Mouse (Mus musculus): Measurements from ENCODE around the gene Ttyh3.
"Not testable (repeated sequence)": the region's sequence is repeated elsewhere in the genome, so short reads cannot be mapped to it uniquely, and the experiment has no call there.

Gene Ttyh3

GRCm38 (mm10) chr5:140648519-140649100, at the start of gene Ttyh3:
Gene Ttyh3, minus strand, starts transcription at chr5:140649031.
- peak in 1 of 2 experiments; percentile 58 for DNase-seq (ENCODE audit: low spot score in 2 of 2)

- no peak for DNase-seq (ENCODE audit: low spot score in 2 of 2)
These were observed 47.2 kb upstream of the Ttyh3 start for GRCm38 (mm10) chr5:140695987-140696386.

DNA sequence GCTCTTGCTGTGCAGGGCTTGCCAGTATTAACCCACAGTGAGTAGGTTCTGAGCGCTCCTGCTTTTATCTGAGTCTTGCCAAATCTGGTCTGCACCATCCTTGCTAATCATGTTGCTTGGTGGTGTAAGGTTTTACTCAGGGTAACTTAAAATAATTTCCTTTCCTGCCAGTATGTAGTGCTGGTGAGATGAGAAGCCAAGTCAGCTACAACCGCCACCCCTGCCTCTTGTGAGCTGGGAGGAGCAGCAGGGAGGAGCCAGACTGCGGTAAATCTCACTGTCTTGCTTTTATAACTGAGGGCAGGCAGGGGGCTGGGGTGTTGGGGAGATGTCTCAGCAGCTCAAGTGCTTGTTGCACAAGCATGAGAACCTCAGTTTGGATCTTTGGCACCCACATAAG, 39.6 kb upstream of the Ttyh3 start:
- no peak for DNase-seq (ENCODE audit: low spot score in 2 of 2)

GRCm38 (mm10) chr5:140684343-140685148, 35.7 kb upstream of the Ttyh3 start:
- DNase-seq (ENCODE audit: low spot score in 2 of 2): peak in 1 of 2 experiments; percentile 49

GRCm38 (mm10) chr5:140682113-140682512, 33.3 kb upstream of the Ttyh3 start:
- DNase-seq (ENCODE audit: low spot score in 2 of 2): no peak

DNA sequence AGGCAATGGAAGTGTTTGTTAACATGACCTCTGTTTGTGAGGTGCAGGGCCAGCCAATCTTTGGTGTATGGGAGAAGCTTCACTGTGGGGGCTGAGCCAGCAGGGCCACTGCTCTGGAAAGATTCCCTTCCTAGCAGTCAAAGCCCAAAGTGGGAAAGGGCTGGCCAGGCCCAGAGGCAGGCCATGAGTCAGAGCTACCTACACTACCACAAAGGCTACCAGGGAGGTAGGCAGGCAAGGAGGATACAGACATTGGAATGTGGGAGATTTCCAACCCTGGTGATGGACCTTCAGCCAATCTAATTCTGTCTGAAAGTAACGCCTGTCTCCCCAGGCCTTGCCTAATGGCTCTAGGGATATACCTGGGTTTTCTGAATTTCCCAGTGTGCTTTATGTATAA, 32.1 kb upstream of the Ttyh3 start:
- no peak for DNase-seq (ENCODE audit: low spot score in 2 of 2)

DNA sequence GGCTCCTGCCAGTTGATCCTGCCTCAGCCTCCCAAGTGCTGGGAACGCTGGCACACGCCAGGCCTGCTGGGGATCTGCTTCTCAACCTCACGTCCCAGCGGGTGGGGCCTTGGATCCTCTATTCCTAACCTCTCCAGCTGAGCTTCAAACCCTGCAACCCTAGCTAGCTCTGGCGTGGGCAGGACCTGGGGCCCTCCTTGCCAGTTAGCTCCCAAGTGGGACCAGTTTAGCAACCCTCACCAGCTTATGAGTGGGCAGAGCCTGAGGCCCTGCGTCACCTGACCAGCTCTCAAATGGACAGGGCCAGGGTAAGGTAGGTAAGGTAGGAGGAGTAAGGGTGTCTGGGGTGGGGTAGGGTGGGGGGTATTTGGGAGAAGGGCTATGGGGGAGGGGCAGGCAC, 31.2 kb upstream of the Ttyh3 start:
- DNase-seq (ENCODE audit: low spot score in 2 of 2): no peak

GRCm38 (mm10) chr5:140677137-140677536, 28.3 kb upstream of the Ttyh3 start:
- no peak for DNase-seq (ENCODE audit: low spot score in 2 of 2)

DNA sequence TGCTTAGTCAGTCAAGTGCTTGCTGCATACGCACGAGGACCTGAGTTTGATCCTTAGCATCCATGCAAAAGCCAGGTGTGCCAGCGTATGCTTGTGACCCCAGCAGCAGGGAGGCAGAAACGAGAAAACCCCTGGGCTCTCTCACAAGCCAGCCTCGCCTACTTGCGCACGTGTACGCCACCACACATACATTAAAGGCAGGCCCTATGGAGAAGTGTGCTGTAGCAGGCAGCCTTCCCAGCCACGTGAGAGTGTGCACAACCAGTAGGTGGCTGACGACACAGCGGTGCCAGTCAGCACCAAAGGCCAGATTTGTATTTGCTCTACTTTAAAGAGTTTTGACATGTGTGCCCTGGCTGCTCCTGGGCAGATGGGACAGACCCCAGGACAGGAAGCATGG, 26.8 kb upstream of the Ttyh3 start:
- no peak for DNase-seq (ENCODE audit: low spot score in 2 of 2)

GRCm38 (mm10) chr5:140675079-140675478, 26.2 kb upstream of the Ttyh3 start:
- no peak for DNase-seq (ENCODE audit: low spot score in 2 of 2)

DNA sequence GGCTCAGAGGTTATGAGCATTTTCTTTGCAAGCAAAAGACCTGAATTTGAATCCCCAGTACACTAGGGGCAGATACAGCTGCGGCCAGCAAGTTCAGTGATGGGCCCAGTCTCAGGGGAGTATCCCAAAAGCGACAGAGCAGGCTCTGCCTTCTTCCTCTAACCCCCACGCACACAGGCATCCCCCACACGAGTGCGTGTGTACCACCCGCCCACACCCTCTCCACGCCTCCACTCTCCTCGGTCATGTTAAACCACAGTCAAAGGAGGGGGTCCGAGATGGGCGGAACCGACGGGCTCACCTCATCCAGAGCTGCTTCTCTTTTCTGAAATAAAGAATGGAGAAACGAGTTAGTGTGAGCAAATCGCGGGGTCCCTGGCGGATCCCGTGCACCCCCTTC, 25.2 kb upstream of the Ttyh3 start:
- DNase-seq (ENCODE audit: low spot score in 2 of 2): no peak

DNA sequence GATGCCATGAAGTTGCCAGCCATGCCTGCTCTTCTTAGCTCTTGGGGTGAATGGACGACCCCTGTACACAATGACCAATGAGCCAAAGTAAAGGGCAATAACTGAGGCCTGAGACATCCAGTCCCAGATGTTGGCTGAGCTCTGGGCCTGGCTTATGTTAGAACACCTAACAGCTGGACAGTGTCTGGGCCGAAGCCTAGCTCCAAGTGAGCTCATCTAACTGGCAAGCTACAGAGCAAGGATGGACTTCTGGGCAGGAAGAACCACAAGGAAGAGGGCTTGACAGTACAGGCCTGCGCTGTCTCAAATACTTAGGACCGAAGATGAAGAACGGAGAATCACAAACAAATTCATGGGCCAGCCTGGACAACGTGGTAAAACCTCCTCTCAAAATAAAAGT, 23.8 kb upstream of the Ttyh3 start:
- DNase-seq (ENCODE audit: low spot score in 2 of 2): not testable (repeated sequence)

- DNase-seq (ENCODE audit: low spot score in 2 of 2): no peak
These were observed 23.3 kb upstream of the Ttyh3 start for GRCm38 (mm10) chr5:140672115-140672514.

GRCm38 (mm10) chr5:140663621-140664180, 14.9 kb upstream of the Ttyh3 start:
- DNase-seq (ENCODE audit: low spot score in 2 of 2): peak; percentile 57 to 59

- peak in 1 of 2 experiments; percentile 78 for DNase-seq (ENCODE audit: low spot score in 2 of 2)
These were observed 14.1 kb upstream of the Ttyh3 start for GRCm38 (mm10) chr5:140662741-140663592.

DNA sequence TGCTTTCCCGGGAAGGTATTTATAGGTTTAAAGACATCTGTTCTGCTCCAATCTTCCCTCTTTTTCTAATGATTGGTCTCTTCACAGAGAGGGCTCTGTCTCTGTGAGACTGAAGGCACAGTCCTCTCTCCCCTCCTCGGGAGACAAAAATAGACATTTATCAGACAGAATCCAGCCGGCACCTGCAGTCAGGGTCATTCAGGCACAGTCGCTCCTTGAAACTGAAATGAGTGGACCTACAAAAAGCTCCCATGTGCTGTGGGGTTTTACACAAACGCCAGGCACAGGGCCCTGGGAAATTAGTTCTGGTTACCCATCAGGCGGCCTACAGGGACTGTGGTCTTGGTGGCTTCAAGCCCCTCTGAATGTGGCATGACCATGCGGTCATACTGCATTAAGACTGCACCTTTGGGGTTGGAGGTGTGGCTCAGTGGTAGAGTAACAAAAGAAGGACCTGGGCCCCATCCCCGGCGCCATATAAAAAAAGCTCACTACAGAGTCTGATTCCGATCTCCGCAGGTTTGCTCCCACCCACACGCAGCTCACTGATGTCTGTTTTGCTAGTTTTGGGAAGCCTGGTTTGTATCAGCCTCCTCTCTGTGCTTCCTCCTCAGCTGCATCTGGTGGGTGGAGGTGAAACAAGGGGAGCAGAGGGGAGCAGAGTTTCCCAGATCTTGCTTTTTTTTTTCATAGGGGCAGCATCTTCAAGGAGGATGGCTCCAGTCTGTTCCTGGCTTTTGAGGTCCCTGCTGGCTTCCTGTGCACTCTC, 13.2 kb upstream of the Ttyh3 start:
- no peak for DNase-seq (ENCODE audit: low spot score in 2 of 2)

GRCm38 (mm10) chr5:140661427-140661826, 12.6 kb upstream of the Ttyh3 start:
- DNase-seq (ENCODE audit: low spot score in 2 of 2): no peak

DNA sequence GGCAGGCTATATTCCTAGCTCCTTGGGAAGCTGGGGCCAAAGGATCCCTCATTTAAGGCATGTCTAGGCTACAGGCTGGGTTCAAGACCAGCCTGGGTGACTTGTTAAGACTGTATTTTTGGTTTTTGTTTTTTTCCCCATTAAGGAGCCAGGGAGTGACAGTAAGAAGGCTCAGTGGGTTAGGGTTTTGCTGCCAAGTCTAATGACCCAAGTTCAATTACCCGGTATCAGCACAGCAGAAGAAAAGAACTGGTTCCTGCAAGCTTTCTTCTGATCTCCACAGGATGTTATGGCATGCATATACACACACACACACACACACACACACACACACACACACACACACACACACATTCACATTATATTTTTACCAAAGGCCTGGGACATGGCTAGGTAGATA, 11.6 kb upstream of the Ttyh3 start:
- DNase-seq (ENCODE audit: low spot score in 2 of 2): no peak

DNA sequence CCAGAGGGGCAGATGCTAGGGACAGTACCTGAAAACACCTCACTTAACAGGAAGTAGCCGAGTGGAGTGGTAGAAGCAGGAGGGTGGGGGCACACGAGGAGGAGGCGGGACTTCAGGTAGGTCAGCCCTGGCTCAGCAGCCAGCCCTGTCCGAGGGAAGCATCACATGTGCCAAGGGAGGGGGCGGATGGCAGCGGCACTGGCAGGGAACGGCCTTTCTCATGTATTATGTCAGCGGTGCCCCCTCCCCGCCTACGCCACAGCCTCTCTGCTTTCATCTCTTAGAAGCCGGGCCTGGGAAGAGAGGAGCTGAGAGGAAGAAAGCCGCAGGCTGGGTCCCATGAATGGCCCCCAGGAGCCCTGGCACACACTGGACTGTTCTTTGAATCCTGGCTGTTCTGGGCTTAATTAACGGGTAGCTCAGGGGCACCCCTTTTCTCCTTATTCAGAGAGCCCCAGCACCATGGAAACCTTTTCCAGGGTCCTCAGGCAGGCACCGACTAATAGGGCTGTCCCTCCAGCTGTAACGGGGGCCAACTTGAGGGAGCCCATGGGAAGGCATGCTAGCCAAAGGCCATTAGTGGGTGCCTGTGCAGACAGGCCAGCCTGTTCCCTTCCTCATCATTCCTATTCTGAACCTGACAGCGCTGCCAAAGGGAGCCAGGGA, 10.9 kb upstream of the Ttyh3 start:
- DNase-seq (ENCODE audit: low spot score in 2 of 2): peak; percentile 74 to 91

DNA sequence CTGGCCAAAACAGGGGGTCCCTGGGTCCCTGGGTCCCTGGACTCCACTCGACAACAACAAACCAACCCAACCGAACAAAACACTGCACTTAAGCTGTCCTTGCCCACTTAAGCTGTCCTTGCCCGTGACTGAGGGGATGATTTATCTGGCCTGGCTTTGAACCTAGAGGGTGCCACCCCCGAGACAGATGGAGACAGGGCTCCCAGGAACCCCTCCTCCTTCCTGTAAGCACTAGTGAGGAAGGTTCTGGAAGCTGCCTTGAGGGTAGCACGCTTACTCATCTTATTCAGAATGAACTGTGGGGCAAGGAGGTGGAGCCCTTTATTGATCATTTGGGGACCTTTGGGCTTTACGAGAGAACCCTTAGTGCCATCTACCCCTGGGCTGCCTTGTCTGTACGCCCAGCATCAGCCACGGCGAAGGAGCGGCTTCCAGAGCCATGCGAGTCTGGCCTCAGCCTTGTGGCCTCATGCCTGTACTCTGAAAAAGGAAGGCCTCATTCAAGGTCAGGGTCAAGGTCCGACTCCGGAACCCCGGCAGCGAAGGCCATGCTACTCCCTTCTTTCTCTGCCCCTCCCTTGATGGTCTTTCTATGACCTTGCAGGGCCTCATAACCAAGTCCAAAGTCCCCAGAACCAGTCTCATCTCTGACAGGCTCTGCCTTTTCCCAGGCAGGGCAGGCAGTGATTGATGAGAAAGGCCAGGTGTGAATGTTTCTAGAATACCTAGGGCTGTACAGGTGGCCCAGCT, 5.4 kb upstream of the Ttyh3 start:
- DNase-seq (ENCODE audit: low spot score in 2 of 2): no peak

Measured in frontal cortex, postnatal 10 days (tissue).